Mouse (Mus musculus): ENCODE results near the gene Prokr1.

- TF ChIP-seq POLR2A (IDR thresholded peaks at IDR 0.05; ENCODE audit: low read depth, low read length) = no peak
- TF ChIP-seq CTCF (IDR thresholded peaks at IDR 0.05; ENCODE audit: extremely low read depth, insufficient read length, insufficient replicate concordance, low read depth, low read length) = no peak
Observed at GRCm38 (mm10) chr6:87553724-87554123, 36.8 kb downstream of the Prokr1 start.

Data from small intestine, adult 2 months (tissue).